Mouse (Mus musculus) liver, adult 2 months (tissue): Measurements from ENCODE around the gene Fbln2.

Experiments used
- CTCF ChIP-seq: fragments of 200-500 bp; IDR thresholded peaks from 2 replicates; pipeline ENCODE4 v1.5.1; 2011; ENCODE audit warnings: low read depth, low read length, control low read depth
- POLR2A ChIP-seq: fragments of 200-500 bp; IDR thresholded peaks from 2 replicates; pipeline ENCODE4 v1.6.1; 2011; ENCODE audit warnings: low read length, control low read depth; ENCODE audit not compliant: insufficient read depth; ENCODE audit errors: extremely low read depth

DNA sequence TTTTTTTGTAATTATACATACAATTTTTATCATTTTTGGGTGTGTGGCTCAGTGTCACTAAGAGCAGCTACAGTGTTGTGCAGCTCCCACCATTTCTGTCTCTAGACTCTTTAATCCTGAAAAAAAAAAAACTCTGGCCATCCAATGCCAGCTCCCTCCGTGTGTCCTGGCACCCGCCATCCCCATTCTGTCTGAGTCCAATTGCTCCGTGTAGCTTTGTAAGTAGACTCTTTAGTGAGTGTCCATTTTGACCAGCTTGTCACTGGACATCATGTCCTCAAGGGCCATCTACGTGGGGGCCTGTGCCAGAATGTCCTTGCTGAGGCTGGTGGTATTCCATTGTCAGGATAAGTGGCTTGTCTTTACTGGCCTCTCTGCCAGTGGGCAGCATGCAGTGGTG, 13.1 kb downstream of the Fbln2 start:
- TF ChIP-seq CTCF = no peak
- no peak for TF ChIP-seq POLR2A
